Mouse (Mus musculus) hindbrain, embryonic 16.5 days (tissue): ENCODE results near the gene Ccser1. TPM values are rescaled to one million over a fixed set of nuclear protein-coding genes. Genes with fewer than 3 reads are reported as not detected.
"Not testable (repeated sequence)": the region's sequence is repeated elsewhere in the genome, so short reads cannot be mapped to it uniquely, and the experiment has no call there.

Experiments
- ATAC-seq: fragments of 200-750 bp; cut with Nextera tagmentation; 2 replicates; pipeline ENCODE4 v1.8.0; 2017; ENCODE audit warnings: moderate TSS enrichment, moderate library complexity
- H3K27ac ChIP-seq: fragments of 300-500 bp; sonication (generic); 2 replicates; pipeline ENCODE4 v1.5.1; 2014; ENCODE audit warnings: low read depth, mild to moderate bottlenecking, control low read depth, low read length, moderate library complexity
- H3K27me3 ChIP-seq: fragments of 300-500 bp; sonication (generic); replicated peaks from 2 replicates; pipeline ENCODE4 v1.6.1; 2014; ENCODE audit warnings: low read length; ENCODE audit not compliant: control insufficient read depth, insufficient read depth
- H3K36me3 ChIP-seq: fragments of 300-500 bp; sonication (generic); 2 replicates; pipeline ENCODE4 v1.6.1; 2014; ENCODE audit warnings: mild to moderate bottlenecking, low read length, moderate library complexity, mixed read lengths; ENCODE audit not compliant: control insufficient read depth, insufficient read depth
- H3K4me1 ChIP-seq: fragments of 300-500 bp; sonication (generic); 2 replicates; pipeline ENCODE4 v1.6.1; 2014; ENCODE audit warnings: low read depth, low read length; ENCODE audit not compliant: control insufficient read depth, insufficient read depth
- H3K4me2 ChIP-seq: fragments of 300-500 bp; sonication (generic); 2 replicates; pipeline ENCODE4 v1.6.1; 2014; ENCODE audit warnings: mild to moderate bottlenecking, low read length, control low read depth, moderate library complexity
- H3K4me3 ChIP-seq: fragments of 300-500 bp; sonication (generic); 2 replicates; pipeline ENCODE4 v1.5.1; 2014; ENCODE audit warnings: mild to moderate bottlenecking, low read length, control low read depth, moderate library complexity
- H3K9ac ChIP-seq: fragments of 300-500 bp; sonication (generic); 2 replicates; pipeline ENCODE4 v1.6.1; 2014; ENCODE audit warnings: low read depth, mild to moderate bottlenecking, control low read depth, low read length, moderate library complexity
- H3K9me3 ChIP-seq: fragments of 300-500 bp; sonication (generic); 2 replicates; pipeline ENCODE4 v1.6.1; 2014; ENCODE audit warnings: mild to moderate bottlenecking, low read length, moderate library complexity; ENCODE audit not compliant: control insufficient read depth
- WGBS: fragments of 180-500 bp; shearing (Covaris S2); extraction: QIAGEN DNeasy Blood & Tissue Kit; methylation state at CpG from one replicate; pipeline ENCODE4 v1.1.7; 2014; 5-methylcytosine and 5-hydroxymethylcytosine counted together
- polyA plus RNA-seq: library from polyadenylated mRNA; unstranded; fragments of >200 nt; fragmentation: Nextera tagmentation; extraction: Ambion mirVana; gene quantifications from 2 replicates; pipeline ENCODE4 v1.2.1, GENCODE M21; 2015

Ccser1 gene
- polyA plus RNA-seq, 1 experiment from 2014 or later: 13.3 TPM

DNA sequence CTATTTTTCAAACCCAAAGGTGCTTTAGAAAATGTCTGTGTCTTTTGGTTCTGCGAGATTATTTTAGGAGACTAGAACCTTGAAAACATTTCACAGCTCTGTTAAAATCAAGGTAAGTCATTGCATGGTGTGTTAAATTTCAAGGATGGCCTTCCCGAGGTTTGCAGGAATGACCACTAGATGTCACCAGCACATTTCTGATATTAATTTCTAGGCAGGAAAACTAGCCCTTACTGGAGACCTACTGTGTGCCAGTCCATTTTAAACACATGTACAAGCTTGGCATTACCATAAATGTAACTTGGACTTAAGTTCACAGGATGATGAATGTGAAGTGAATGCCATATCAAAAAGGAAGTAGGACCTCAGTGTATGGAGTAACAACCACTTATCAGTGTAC is 798.3 kb downstream of the Ccser1 start:
- no peak overlapping the region for H3K9ac ChIP-seq
- H3K36me3 ChIP-seq: no peaks in the 10 kb centered on the region
- WGBS: 30% methylated on average over 2 of the region's 2 CpGs
- no peaks in the 10 kb centered on the region for H3K9me3 ChIP-seq
- ATAC-seq: no peak
- H3K27ac ChIP-seq: no peak overlapping the region
- no peak overlapping the region for H3K4me2 ChIP-seq
- no peak overlapping the region for H3K4me3 ChIP-seq
- no peaks in the 10 kb centered on the region for H3K27me3 ChIP-seq
- H3K4me1 ChIP-seq: no peaks in the 10 kb centered on the region

DNA sequence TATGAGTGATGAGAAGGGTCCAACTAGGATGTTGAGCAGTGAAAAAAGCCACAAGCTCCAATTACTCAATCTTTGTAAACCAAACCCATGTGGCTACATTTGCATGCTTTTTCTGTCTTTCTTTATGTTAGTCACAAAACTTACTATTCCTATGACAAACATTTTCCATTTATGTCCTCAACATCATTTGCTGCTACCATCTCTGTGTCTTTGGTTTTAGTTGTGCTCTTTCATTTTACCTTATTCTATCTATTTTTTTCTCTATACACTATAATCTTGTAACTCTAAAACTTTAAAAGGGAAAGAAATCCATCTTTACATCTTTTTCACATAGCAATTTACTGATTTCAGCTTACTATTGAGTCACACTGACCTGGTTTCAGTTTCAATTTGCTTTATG is 834.2 kb downstream of the Ccser1 start:
- Histone ChIP-seq H3K27me3 (no peaks in the 10 kb centered on the region), H3K36me3 (no peaks in the 10 kb centered on the region), H3K27ac (no peak overlapping the region), H3K4me1 (no peaks in the 10 kb centered on the region), H3K9ac (no peak overlapping the region), H3K9me3 (no peaks in the 10 kb centered on the region), H3K4me2 (no peak overlapping the region), H3K4me3 (no peak overlapping the region)
- ATAC-seq: no peak

DNA sequence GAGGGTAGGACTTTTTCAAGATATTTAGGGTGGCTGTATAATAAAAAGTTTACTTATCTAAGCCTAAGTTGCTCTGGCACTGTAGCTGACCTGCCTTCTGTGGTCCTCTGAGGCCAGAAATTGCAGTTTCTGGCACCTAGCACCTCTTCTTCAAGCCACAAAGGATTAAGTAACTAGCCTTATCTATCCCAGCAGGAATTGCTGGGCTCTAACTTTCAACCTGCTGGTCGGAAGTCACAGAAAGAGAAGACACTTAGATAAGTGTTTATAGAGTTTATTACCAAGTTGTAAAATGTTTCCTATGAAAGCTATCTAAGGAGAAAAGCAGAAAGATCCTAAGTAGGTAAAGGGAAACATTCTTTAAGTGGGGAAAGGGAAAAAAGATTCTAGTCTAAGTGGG is 864.3 kb downstream of the Ccser1 start:
- Histone ChIP-seq H3K4me1 (no peaks in the 10 kb centered on the region), H3K4me3 (no peak overlapping the region), H3K9ac (no peak overlapping the region), H3K36me3 (no peaks in the 10 kb centered on the region), H3K27me3 (no peaks in the 10 kb centered on the region), H3K4me2 (no peak overlapping the region), H3K27ac (no peak overlapping the region), H3K9me3 (no peaks in the 10 kb centered on the region)
- 73% methylated on average over 1 of the region's 1 CpGs for WGBS
- ATAC-seq: no peak

DNA sequence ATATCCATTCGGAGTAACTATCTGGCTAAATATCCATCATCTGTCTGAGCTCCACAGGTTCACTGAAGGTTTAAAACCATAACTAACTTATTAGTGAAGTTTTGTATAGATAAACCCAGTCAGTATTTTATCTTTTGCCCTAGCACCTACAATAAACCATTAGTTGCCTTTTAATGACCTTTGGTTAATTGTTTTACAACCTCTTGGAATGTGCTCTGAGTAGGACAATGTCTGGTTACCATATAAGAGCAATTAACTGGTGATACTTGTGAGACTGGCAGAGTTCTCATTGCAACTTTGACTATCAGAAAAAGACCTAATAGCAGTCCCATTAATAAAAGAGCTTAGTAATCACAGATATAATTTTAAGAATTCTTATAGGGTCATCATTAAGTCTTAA is 864.9 kb downstream of the Ccser1 start:
- H3K27ac ChIP-seq, H3K27me3 ChIP-seq, H3K9ac ChIP-seq, H3K9me3 ChIP-seq, H3K4me1 ChIP-seq, ATAC-seq, H3K4me3 ChIP-seq, H3K36me3 ChIP-seq, H3K4me2 ChIP-seq: not testable (repeated sequence)
- WGBS: 91% methylated on average over 1 of the region's 1 CpGs

DNA sequence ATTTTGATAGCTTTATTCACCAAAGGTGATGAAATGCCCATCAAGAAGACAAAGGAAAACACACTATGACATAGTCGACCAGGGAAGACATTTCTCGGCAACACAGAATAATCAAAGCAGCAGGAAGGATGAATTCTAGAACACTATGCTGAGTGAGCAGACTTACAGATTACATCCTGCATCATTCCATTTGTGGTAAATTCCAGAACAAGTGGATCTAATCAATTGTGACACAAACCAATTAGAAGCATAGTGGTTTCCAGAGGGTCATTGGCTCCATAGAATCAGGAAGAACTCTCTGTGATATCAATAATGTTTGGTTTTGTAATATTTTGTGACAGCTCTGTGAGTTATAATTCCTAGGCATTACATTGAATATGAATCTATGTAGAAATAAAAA is 875.2 kb downstream of the Ccser1 start:
- no peak overlapping the region for H3K4me2 ChIP-seq
- no peak overlapping the region for H3K4me3 ChIP-seq
- H3K9ac ChIP-seq: no peak overlapping the region
- no peak for ATAC-seq
- 60% methylated on average over 2 of the region's 2 CpGs for WGBS
- no peaks in the 10 kb centered on the region for H3K36me3 ChIP-seq
- H3K27ac ChIP-seq: no peak overlapping the region
- no peaks in the 10 kb centered on the region for H3K4me1 ChIP-seq
- no peaks in the 10 kb centered on the region for H3K9me3 ChIP-seq
- H3K27me3 ChIP-seq: no peaks in the 10 kb centered on the region

DNA sequence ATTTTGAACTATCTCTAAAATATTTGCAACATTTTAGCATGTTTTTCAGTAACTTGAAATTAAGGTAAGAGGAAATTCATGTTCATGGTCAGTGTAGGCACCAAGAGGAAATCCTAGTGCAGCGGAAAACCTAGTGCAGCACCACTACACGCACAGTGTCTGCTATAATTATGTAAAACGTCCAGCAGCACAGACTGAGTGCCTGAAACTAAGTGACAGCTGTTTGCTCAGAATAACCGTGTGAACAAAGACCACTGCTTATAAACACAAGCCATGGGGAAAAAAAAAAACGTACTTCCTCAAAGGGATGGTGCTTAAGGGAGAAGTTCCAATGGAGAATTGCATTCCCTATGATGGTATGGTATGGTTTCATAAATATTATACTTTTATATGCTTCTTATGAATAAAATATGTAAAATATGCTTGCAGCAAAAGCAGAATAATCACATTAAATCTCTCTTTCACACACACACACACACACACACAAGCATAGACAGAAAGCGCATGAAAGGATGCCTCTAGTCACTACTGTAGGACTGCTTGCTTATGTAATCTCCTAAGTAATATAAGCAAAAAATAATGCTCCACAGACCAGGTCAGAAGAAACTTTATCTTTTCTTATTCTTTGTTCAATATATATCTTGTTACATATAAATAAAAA is 886.4 kb downstream of the Ccser1 start:
- WGBS: 55% methylated on average over 6 of the region's 6 CpGs
- no peak overlapping the region for H3K4me2 ChIP-seq
- H3K9me3 ChIP-seq: no peaks in the 10 kb centered on the region
- no peak overlapping the region for H3K9ac ChIP-seq
- H3K4me1 ChIP-seq: no peaks in the 10 kb centered on the region
- no peaks in the 10 kb centered on the region for H3K27me3 ChIP-seq
- H3K27ac ChIP-seq: no peak overlapping the region
- no peaks in the 10 kb centered on the region for H3K36me3 ChIP-seq
- H3K4me3 ChIP-seq: no peak overlapping the region
- peak; percentile 54; the same call in 1 of the 2 replicates for ATAC-seq

DNA sequence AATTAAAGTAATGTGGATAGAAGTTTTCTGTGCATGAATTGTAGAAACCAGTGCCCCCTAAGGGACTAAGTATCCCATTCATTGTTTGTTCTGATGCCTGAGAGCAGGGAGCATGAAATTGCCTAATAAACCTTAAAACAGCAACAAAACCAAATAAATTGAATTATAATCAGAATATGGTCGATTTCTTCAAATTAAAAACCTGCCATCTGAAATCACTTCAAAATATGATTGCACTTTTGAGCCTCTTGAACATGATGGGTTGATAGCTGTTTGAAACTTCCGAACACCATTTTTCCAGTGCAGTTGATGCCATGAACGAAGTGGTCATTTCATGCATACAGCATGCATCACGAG is 886.9 kb downstream of the Ccser1 start:
- Histone ChIP-seq H3K27me3 (no peaks in the 10 kb centered on the region), H3K4me3 (no peak overlapping the region), H3K36me3 (no peaks in the 10 kb centered on the region), H3K4me1 (no peaks in the 10 kb centered on the region), H3K4me2 (no peak overlapping the region), H3K27ac (no peak overlapping the region), H3K9ac (no peak overlapping the region), H3K9me3 (no peaks in the 10 kb centered on the region)
- no peak for ATAC-seq
- 72% methylated on average over 4 of the region's 4 CpGs for WGBS

DNA sequence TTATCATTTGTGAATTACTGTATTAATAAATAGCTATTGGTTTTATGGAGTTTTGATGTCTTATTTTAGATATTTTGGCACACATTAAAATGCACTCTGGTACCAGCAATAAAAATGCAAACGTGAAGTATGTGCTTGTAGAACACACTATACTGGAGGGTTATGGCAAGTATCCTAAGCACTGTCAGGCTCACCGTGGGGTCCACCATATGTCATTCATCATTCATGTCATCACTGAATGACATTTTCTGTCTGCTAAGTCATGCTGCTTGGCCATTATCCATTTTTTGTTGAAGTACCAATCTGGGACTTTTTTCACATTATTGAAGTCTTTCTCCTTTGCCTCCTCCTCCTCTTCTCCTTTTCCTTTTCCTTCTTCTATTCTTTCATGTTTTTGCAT is 925.3 kb downstream of the Ccser1 start:
- ATAC-seq: no peak
- H3K4me2 ChIP-seq: no peak overlapping the region
- H3K4me3 ChIP-seq: no peak overlapping the region
- WGBS: 50% methylated on average over 2 of the region's 2 CpGs
- H3K9ac ChIP-seq: no peak overlapping the region
- H3K9me3 ChIP-seq: no peaks in the 10 kb centered on the region
- no peaks in the 10 kb centered on the region for H3K4me1 ChIP-seq
- no peaks in the 10 kb centered on the region for H3K27me3 ChIP-seq
- H3K27ac ChIP-seq: no peak overlapping the region
- H3K36me3 ChIP-seq: no peaks in the 10 kb centered on the region

DNA sequence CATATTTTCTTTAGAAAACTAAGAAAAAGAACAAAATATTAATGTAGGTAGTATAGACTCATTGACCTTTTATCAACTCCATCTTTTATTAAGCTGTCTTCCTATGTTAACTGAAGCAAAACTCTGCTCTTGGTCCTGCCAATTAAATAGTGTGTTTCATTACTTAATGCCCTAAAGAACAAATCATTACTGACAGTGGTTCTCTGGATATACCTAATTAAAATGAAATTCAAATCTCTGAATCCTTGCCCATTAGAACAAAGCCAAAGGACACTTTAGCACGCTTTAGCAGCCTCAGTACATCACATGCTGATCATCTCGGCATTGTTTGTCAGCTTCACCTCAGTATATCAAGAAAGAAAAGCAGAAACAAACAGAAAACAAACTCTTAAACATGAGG is 952.4 kb downstream of the Ccser1 start:
- Histone ChIP-seq H3K9ac (no peak overlapping the region), H3K27ac (no peak overlapping the region), H3K9me3 (no peaks in the 10 kb centered on the region), H3K4me1 (no peaks in the 10 kb centered on the region), H3K27me3 (no peaks in the 10 kb centered on the region), H3K4me2 (no peak overlapping the region), H3K4me3 (no peak overlapping the region), H3K36me3 (no peaks in the 10 kb centered on the region)
- ATAC-seq: no peak
- WGBS: 62% methylated on average over 2 of the region's 2 CpGs

DNA sequence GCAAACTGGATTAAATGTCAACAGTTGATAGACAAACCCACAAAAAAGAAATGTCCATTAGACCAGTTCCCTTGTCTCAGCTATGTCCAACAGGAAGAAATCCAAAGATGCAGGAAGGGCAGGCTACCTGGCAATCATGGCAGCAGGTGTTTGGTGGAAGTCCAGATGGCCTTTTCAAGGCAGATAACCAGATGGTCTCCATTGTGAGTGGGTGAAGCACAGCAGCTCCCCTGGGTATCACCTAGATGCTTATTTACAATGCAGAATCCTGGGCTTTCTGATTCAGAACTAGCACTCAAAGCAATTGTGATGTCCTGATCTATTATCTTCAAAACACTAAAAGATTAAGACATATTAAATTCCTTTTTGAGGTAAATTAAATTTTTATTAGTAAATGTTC is 980.2 kb downstream of the Ccser1 start:
- no peak overlapping the region for H3K4me2 ChIP-seq
- no peaks in the 10 kb centered on the region for H3K9me3 ChIP-seq
- no peak for ATAC-seq
- no peaks in the 10 kb centered on the region for H3K4me1 ChIP-seq
- H3K27me3 ChIP-seq: no peaks in the 10 kb centered on the region
- H3K27ac ChIP-seq: no peak overlapping the region
- no peaks in the 10 kb centered on the region for H3K36me3 ChIP-seq
- H3K4me3 ChIP-seq: no peak overlapping the region
- H3K9ac ChIP-seq: no peak overlapping the region
